Mouse (Mus musculus): ENCODE measurements at regions not wholly inside any gene's neighbourhood (a gene's known extent, or its start where the extent isn't known, plus 50 kb on each side); places are given as distances from the start of the nearest gene placed in this dataset.

- DNase-seq (ENCODE audit: low read depth), result no peak
These were observed 92.1 kb upstream of the Dcn start for GRCm38 (mm10) chr10:97387196-97387876.

GRCm38 (mm10) chr10:97389647-97390590 is 89.5 kb upstream of the Dcn start:
- no peak for DNase-seq (ENCODE audit: low read depth)

GRCm38 (mm10) chr10:97397062-97397771 is 82.2 kb upstream of the Dcn start:
- DNase-seq (ENCODE audit: low read depth), result no peak

DNA sequence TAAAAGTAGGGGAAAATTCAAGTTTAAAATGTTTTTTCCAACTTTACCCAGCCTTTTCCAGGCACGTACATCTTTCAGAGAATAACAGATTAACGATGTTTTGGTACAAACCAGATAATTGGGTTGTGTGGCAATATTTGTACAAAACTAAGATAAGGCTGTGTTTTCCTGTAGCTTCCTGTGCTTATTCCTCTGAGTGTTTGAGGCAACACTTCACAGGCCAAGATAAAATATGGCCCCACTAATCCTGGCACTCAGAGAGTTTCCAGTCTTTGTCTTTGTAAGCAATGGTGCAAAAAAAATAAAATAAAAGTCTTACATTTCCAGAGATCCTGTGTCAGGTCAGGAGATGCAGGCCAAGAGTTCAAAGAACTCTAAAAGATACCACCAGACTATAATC is 81.5 kb upstream of the Dcn start:
- DNase-seq (ENCODE audit: low read depth), result no peak

GRCm38 (mm10) chr10:97402524-97402923 is 76.9 kb upstream of the Dcn start:
- no peak for DNase-seq (ENCODE audit: low read depth)

DNA sequence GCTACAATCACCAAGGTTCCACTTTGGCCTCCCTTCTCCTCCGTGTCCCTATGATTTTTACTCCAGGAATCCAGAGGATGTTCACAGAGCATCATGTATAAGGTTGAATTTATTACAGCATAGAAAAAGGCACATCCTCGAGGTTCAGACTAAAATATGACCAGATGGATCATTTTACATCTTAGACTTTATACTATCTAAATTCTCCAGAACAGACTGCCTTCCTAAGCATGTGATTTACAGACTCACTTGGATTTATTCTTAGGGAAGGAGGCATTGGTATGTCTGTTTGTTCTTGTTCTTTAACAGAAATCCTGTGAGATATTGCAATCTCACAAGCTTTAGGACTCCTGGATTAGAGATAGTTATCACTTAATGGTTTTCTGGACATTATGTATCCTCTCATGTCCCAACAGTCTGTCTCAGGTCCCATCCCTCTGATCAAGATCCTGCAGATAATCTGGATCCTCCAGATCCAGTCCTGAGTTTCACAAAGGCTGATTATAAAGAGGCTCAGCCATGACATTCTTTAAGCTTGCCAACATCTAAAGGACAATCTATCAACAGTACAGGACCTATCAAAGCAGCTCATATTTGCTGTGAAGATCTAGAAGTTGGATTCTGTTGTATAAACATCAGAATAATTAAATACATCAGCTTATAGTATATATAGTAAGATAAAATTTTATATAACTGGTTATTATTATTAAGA is 75.2 kb upstream of the Dcn start:
- no peak for DNase-seq (ENCODE audit: low read depth)

DNA sequence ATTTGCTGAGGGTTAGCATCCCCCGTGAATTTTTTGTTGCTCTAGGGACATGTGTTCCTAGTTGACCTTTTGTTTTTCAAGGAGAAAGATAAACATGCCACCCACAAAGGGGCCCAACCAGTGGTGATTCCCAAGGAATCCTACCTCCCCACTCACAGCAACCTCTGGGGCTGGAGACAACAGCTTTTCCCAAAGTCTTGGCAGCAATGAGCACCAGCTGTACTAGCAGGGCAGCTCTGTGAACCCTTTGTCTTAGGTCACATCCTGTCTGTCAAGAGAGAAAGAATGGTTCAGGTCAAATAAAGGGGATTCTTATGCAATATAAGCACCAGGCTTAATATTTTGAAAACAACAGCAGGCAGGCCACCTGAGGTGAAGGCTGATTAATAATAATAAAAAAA is 70.2 kb upstream of the Dcn start:
- no peak for DNase-seq (ENCODE audit: low read depth)

DNA sequence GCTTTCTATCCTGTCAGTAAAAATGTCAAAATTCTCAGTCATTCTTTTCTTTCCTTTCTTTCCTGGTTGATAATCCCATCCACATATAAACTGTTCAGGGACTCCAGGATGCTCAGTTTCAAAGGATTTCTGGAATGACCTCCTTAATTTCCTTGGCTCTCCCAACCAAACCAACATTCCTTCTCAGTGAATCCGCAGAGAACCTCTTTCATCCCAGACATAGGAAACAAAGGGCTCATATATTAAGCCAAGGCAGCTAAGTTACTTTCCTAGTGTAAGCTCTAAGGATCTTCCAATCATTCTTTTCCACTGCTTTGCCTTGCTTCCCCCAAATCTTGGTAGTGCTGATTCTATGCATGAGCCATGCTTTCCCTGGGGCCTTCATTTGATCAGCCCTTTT is 69.5 kb upstream of the Dcn start:
- no peak for DNase-seq (ENCODE audit: low read depth)

- no peak for DNase-seq (ENCODE audit: low read depth)
These were observed 56.8 kb upstream of the Dcn start for GRCm38 (mm10) chr10:97422579-97422978.

GRCm38 (mm10) chr10:97423039-97423700 is 56.2 kb upstream of the Dcn start:
- DNase-seq (ENCODE audit: low read depth), result no peak

Measured in induced T-regulatory cell, adult 2 months (primary cell).